Mouse (Mus musculus): Measurements from ENCODE around the gene Efemp2. TPM values are rescaled to one million over a fixed set of nuclear protein-coding genes. Genes with fewer than 3 reads are reported as not detected.

Efemp2 gene
- polyA plus RNA-seq, 1 experiment from 2014 or later: 75.3 TPM

- 5% methylated on average over 26 of the region's 26 CpGs for WGBS
- Histone ChIP-seq H3K9me3 (replicated peaks) (no peaks in the 10 kb centered on the region), H3K4me3 (peak overlapping the region; percentile 77), H3K36me3 (no peaks in the 10 kb centered on the region), H3K27ac (peak overlapping the region; percentile 94), H3K4me1 (peaks cover 35% of the 10 kb centered on the region), H3K27me3 (peaks cover 17% of the 10 kb centered on the region), H3K9ac (peak overlapping the region; percentile 87), H3K4me2 (replicated peaks) (peak overlapping the region; percentile 99)
- ATAC-seq (ENCODE audit: low FRiP score): no peak; the same call in 1 of the 2 replicates
Measured at GRCm38 (mm10) chr19:5456241-5456921, 17.4 kb upstream of the Efemp2 start.

GRCm38 (mm10) chr19:5456922-5457745 lies 16.6 kb upstream of the Efemp2 start:
- Histone ChIP-seq H3K27me3 (peaks cover 11% of the 10 kb centered on the region; the same call in 1 of the 2 replicates), H3K9me3 (replicated peaks) (no peaks in the 10 kb centered on the region), H3K4me2 (replicated peaks) (peak overlapping the region; percentile 99), H3K36me3 (no peaks in the 10 kb centered on the region), H3K9ac (peak overlapping the region; percentile 87), H3K4me1 (peaks cover 40% of the 10 kb centered on the region), H3K27ac (peak overlapping the region; percentile 94), H3K4me3 (peak overlapping the region; percentile 77)
- ATAC-seq (ENCODE audit: low FRiP score): peak; percentile 91
- under 1% methylated on average over 68 of the region's 70 CpGs for WGBS

DNA sequence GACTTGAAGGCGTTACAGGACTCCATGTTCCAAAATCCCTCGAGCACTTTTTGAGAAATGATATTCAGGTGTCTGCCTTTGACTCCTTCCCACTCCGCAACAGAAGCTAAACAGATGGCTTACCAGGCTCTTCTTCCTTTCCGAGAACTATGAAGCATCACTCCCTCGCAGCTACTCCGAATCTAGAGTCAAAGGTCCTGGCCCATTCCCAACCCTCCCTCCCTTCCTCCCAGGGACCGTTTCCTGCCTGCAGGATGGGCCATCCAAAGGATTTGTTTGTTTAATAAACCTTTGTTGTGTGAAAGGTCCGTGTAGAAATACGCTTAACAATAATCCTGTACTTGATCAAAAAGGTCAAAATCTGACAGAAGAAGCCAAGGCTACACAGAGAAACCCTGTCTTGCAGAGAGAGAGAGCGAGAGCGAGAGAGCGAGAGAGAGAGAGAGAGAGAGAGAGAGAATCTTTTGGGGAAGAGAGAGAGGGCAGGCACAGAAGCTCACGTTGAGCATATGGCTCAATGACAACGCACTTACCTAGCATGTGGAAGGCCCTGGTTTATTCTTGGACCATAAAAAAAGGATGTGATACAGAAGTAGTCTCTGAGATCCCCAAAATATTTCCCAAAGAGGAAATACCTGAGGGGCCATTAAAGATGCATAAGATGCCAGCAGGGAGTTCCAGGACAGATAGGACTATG lies 15.9 kb upstream of the Efemp2 start, which contains the start of gene Ccdc85b:
TSS of gene Ccdc85b (minus strand) at position 149 of the 697 bp plus-strand sequence.
- Histone ChIP-seq H3K4me1 (peaks cover 40% of the 10 kb centered on the region), H3K9ac (peak within 1 kb of the TSS; percentile 87), H3K27me3 (peaks cover 11% of the 10 kb centered on the region; the same call in 1 of the 2 replicates), H3K4me2 (replicated peaks) (peak within 1 kb of the TSS; percentile 99), H3K27ac (peak within 1 kb of the TSS; percentile 94), H3K4me3 (peak within 1 kb of the TSS; percentile 77), H3K9me3 (replicated peaks) (no peaks in the 10 kb centered on the region), H3K36me3 (peaks cover 5% of the 10 kb centered on the region)
- WGBS: 18% methylated on average over 14 of the region's 14 CpGs
- ATAC-seq (ENCODE audit: low FRiP score): 0 out of 2 replicates have a peak, but pooled peaks have one; percentile 17

DNA sequence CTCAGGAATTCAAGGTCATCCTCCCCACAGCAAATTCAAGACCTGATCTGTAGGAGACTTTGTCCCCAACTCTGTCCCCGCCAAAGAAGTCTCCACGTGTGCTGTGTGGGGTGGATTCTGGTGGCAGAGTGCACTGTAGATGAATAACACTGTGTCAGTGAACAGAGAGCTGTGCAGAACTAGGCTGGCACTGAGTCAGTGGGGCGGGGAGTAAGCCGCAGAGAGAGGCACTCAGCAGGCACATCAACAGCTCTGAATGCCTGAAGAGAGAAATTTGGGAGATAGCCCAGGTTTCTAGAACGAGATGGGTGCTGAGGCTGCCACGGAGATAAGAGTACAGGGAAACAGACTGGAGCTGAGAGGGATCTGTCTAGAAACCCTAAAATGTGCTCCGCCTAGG lies 14.7 kb upstream of the Efemp2 start:
- Histone ChIP-seq H3K4me3 (no peak overlapping the region), H3K9me3 (replicated peaks) (no peaks in the 10 kb centered on the region), H3K4me2 (replicated peaks) (no peak overlapping the region), H3K27me3 (peaks cover 11% of the 10 kb centered on the region; the same call in 1 of the 2 replicates), H3K36me3 (peaks cover 12% of the 10 kb centered on the region), H3K4me1 (peaks cover 45% of the 10 kb centered on the region), H3K27ac (no peak overlapping the region), H3K9ac (no peak overlapping the region)
- 72% methylated on average over 7 of the region's 7 CpGs for WGBS
- no peak for ATAC-seq (ENCODE audit: low FRiP score)

GRCm38 (mm10) chr19:5459896-5460295 lies 13.9 kb upstream of the Efemp2 start:
- peaks cover 49% of the 10 kb centered on the region for H3K4me1 ChIP-seq
- WGBS: 29% methylated on average over 3 of the region's 3 CpGs

GRCm38 (mm10) chr19:5460465-5460911 lies 13.3 kb upstream of the Efemp2 start, which contains the start of gene Fibp:
Gene Fibp (plus strand): TSS chr19:5460615.
- under 1% methylated on average over 32 of the region's 32 CpGs for WGBS
- H3K36me3 ChIP-seq: peaks cover 21% of the 10 kb centered on the region
- peak within 1 kb of the TSS; percentile 94 for H3K4me2 ChIP-seq (replicated peaks)
- peak within 1 kb of the TSS; percentile 69 for H3K9ac ChIP-seq
- peak within 1 kb of the TSS; percentile 45 for H3K27ac ChIP-seq
- H3K27me3 ChIP-seq: peaks cover 11% of the 10 kb centered on the region; the same call in 1 of the 2 replicates
- peak; percentile 51 for ATAC-seq (ENCODE audit: low FRiP score)
- H3K4me1 ChIP-seq: peaks cover 43% of the 10 kb centered on the region
- H3K4me3 ChIP-seq: peak within 1 kb of the TSS; percentile 54
- no peaks in the 10 kb centered on the region for H3K9me3 ChIP-seq (replicated peaks)

More at GRCm38 (mm10) chr19:5459896-5460295, 13.9 kb upstream of the Efemp2 start:
- Histone ChIP-seq H3K36me3 (peaks cover 15% of the 10 kb centered on the region), H3K4me3 (peak overlapping the region; percentile 54), H3K27ac (no peak overlapping the region), H3K4me2 (replicated peaks) (peak overlapping the region; percentile 94), H3K9ac (peak overlapping the region; percentile 69), H3K9me3 (replicated peaks) (no peaks in the 10 kb centered on the region), H3K27me3 (peaks cover 11% of the 10 kb centered on the region; the same call in 1 of the 2 replicates)
- ATAC-seq (ENCODE audit: low FRiP score): no peak

- H3K9ac ChIP-seq: peak overlapping the region; percentile 69
- peaks cover 34% of the 10 kb centered on the region for H3K4me1 ChIP-seq
- H3K27me3 ChIP-seq: peaks cover 11% of the 10 kb centered on the region; the same call in 1 of the 2 replicates
- ATAC-seq (ENCODE audit: low FRiP score): no peak
- 89% methylated on average over 6 of the region's 6 CpGs for WGBS
- no peaks in the 10 kb centered on the region for H3K9me3 ChIP-seq (replicated peaks)
- H3K4me3 ChIP-seq: peak overlapping the region; percentile 54
- peak overlapping the region; percentile 94 for H3K4me2 ChIP-seq (replicated peaks)
- H3K36me3 ChIP-seq: peaks cover 30% of the 10 kb centered on the region
- H3K27ac ChIP-seq: no peak overlapping the region
Measured at GRCm38 (mm10) chr19:5461411-5461810, 12.3 kb upstream of the Efemp2 start.

- ATAC-seq (ENCODE audit: low FRiP score): no peak
- Histone ChIP-seq H3K4me3 (0 out of 2 replicates have a peak overlapping the region, but pooled peaks have one; percentile 5), H3K4me1 (peaks cover 23% of the 10 kb centered on the region), H3K9ac (no peak overlapping the region), H3K27me3 (peaks cover 11% of the 10 kb centered on the region; the same call in 1 of the 2 replicates), H3K4me2 (replicated peaks) (no peak overlapping the region), H3K27ac (no peak overlapping the region), H3K36me3 (peaks cover 44% of the 10 kb centered on the region), H3K9me3 (replicated peaks) (no peaks in the 10 kb centered on the region)
- 87% methylated on average over 9 of the region's 9 CpGs for WGBS
Measured at GRCm38 (mm10) chr19:5463212-5463611, 10.5 kb upstream of the Efemp2 start.

- Histone ChIP-seq H3K36me3 (peaks cover 44% of the 10 kb centered on the region), H3K4me3 (peak overlapping the region; percentile 21), H3K27ac (0 out of 2 replicates have a peak overlapping the region, but pooled peaks have one; percentile 25), H3K4me2 (replicated peaks) (peak overlapping the region; percentile 48), H3K4me1 (peaks cover 23% of the 10 kb centered on the region), H3K9ac (peak overlapping the region; percentile 51), H3K9me3 (replicated peaks) (no peaks in the 10 kb centered on the region), H3K27me3 (peaks cover 5% of the 10 kb centered on the region; the same call in 1 of the 2 replicates)
- peak; percentile 57 for ATAC-seq (ENCODE audit: low FRiP score)
- WGBS: 40% methylated on average over 15 of the region's 15 CpGs
Measured at GRCm38 (mm10) chr19:5463791-5464562, 9.8 kb upstream of the Efemp2 start.

- H3K9me3 ChIP-seq (replicated peaks): no peaks in the 10 kb centered on the region
- H3K9ac ChIP-seq: no peak overlapping the region
- peaks cover 20% of the 10 kb centered on the region for H3K4me1 ChIP-seq
- H3K36me3 ChIP-seq: peaks cover 44% of the 10 kb centered on the region
- H3K27me3 ChIP-seq: no peaks in the 10 kb centered on the region
- no peak for ATAC-seq (ENCODE audit: low FRiP score)
- no peak overlapping the region for H3K27ac ChIP-seq
- 93% methylated on average over 8 of the region's 8 CpGs for WGBS
- H3K4me3 ChIP-seq: no peak overlapping the region
- no peak overlapping the region for H3K4me2 ChIP-seq (replicated peaks)
Measured at GRCm38 (mm10) chr19:5465037-5465436, 8.7 kb upstream of the Efemp2 start.

GRCm38 (mm10) chr19:5466916-5467500 lies 6.7 kb upstream of the Efemp2 start:
- Histone ChIP-seq H3K4me3 (no peak overlapping the region), H3K36me3 (peaks cover 44% of the 10 kb centered on the region), H3K9ac (no peak overlapping the region), H3K27me3 (no peaks in the 10 kb centered on the region), H3K9me3 (replicated peaks) (no peaks in the 10 kb centered on the region), H3K4me2 (replicated peaks) (no peak overlapping the region), H3K27ac (no peak overlapping the region), H3K4me1 (peaks cover 10% of the 10 kb centered on the region)
- ATAC-seq (ENCODE audit: low FRiP score): no peak
- WGBS: 92% methylated on average over 6 of the region's 6 CpGs

All from hindbrain, embryonic 12.5 days (tissue).